Mouse (Mus musculus): ENCODE results near the gene Irgc1. TPM values are rescaled to one million over a fixed set of nuclear protein-coding genes. Genes with fewer than 3 reads are reported as not detected.
A peak's percentile ranks its signal among the peaks of the same experiment; 100 is the strongest.

The Irgc1 gene
- polyA plus RNA-seq, 1 experiment: not detected

DNA sequence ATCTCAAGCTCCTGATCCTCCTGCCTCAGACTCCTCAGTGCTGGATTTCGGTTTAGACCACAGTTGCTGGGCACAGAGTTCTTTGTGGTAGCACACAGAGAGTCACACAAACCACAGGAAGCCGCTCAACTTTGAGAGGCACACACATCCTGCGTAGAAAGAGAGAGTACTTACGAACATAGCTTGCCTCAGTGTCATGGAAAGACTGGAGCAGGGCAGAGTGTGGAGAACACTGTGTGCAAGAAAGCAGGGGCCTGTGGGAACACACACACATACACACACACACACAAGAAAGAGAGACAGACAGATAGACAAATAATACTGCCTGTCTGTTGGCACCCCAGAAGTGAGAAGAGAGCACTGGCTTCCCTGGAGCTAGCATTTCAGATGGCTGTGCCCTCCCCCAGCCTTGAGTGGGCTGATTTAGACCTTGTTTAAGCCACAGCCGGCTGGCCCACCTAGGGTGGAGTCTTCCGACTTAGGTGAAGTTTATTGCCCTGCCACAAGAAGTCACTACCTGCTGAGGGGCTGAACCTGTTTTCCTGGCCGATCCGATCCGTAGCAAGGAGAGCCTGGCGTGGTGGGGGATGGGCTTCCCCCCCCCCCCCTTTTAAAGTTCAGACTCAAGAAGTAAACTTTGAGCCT is 5.8 kb upstream of the Irgc1 start:
- peaks cover 40% of the 10 kb centered on the region for H3K4me1 ChIP-seq (ENCODE audit: control insufficient read depth, insufficient read depth, low read length)
- no peak overlapping the region for H3K27ac ChIP-seq (ENCODE audit: insufficient read depth, low read depth, low read length)
- TF ChIP-seq CTCF (IDR thresholded peaks at IDR 0.05; ENCODE audit: low read depth, low read length) (no peak), POLR2A (IDR thresholded peaks at IDR 0.05; ENCODE audit: borderline replicate concordance, low read depth, low read length) (no peak)
- no peak overlapping the region for H3K4me3 ChIP-seq (ENCODE audit: insufficient read depth, low read length)

DNA sequence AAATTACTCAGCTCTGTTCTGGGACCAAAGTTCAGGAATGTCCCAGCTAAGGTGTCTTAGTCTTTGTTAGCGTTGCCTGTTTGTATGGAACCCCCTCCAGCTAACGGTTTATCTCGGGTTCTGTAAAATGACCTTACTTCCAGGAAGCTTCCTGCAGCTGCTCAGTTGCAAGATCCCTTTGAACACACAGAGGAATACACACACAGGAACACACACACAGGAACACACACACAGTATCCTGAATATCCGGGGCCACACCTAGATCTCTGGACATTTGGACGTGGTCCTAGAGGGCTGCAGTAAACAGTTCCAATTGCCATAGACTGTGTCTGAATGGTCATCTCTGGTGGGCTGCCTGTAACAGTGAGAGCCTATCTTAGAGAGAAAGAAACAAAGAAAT is 3.6 kb upstream of the Irgc1 start:
- Histone ChIP-seq H3K4me3 (ENCODE audit: insufficient read depth, low read length) (no peak overlapping the region), H3K27ac (ENCODE audit: insufficient read depth, low read depth, low read length) (no peak overlapping the region), H3K4me1 (ENCODE audit: control insufficient read depth, insufficient read depth, low read length) (peaks cover 27% of the 10 kb centered on the region)
- TF ChIP-seq CTCF (IDR thresholded peaks at IDR 0.05; ENCODE audit: low read depth, low read length): no peak
- TF ChIP-seq POLR2A (IDR thresholded peaks at IDR 0.05; ENCODE audit: borderline replicate concordance, low read depth, low read length): no peak

DNA sequence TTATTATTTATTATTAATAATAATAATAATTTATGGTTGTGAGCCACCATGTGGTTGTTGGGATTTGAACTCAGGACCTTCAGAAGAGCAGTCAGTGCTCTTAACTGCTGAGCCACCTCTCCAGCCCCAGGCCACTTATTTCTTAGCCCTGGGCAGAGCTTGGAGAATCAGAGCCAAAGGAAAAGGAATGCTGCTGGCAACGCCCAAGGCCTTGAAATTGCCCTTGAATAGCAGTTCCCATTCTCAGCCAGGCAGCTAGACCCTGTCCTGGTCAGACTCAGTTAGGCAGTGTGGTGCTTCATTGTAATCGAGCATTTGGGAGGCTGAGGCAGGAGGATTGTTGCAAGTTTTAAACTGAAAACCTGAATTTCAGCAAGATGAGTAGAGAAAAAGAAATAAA is 2.1 kb upstream of the Irgc1 start:
- Histone ChIP-seq H3K4me3 (ENCODE audit: insufficient read depth, low read length) (no peak overlapping the region), H3K27ac (ENCODE audit: insufficient read depth, low read depth, low read length) (no peak overlapping the region), H3K4me1 (ENCODE audit: control insufficient read depth, insufficient read depth, low read length) (peaks cover 23% of the 10 kb centered on the region)
- TF ChIP-seq CTCF (IDR thresholded peaks at IDR 0.05; ENCODE audit: low read depth, low read length) (no peak), POLR2A (IDR thresholded peaks at IDR 0.05; ENCODE audit: borderline replicate concordance, low read depth, low read length) (no peak)

DNA sequence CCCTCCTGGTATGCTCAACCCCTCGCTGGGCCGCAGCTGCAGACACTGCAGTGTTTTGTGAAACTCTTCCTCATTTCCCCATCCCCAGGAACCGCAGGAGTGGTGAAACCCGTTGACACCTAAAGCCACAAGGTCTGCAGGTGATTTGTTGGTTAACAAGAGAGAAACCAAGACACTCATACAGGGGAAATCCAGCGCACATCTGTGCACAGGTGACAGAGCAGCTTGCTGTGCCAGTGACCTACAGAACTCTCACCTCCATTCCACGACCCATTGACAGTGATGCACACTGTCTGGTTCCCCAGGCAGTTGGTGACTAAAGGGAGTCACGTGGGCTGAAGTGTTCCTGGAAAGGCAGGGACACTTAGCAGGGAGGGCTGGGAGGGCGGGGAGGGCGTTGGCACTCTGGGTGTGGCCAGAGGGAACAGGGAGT is 1.5 kb downstream of the Irgc1 start:
- no peak overlapping the region for H3K27ac ChIP-seq (ENCODE audit: insufficient read depth, low read depth, low read length)
- no peak for TF ChIP-seq POLR2A (IDR thresholded peaks at IDR 0.05; ENCODE audit: borderline replicate concordance, low read depth, low read length)
- TF ChIP-seq CTCF (IDR thresholded peaks at IDR 0.05; ENCODE audit: low read depth, low read length): no peak
- peaks cover 24% of the 10 kb centered on the region for H3K4me1 ChIP-seq (ENCODE audit: control insufficient read depth, insufficient read depth, low read length)
- H3K4me3 ChIP-seq (ENCODE audit: insufficient read depth, low read length): no peak overlapping the region

DNA sequence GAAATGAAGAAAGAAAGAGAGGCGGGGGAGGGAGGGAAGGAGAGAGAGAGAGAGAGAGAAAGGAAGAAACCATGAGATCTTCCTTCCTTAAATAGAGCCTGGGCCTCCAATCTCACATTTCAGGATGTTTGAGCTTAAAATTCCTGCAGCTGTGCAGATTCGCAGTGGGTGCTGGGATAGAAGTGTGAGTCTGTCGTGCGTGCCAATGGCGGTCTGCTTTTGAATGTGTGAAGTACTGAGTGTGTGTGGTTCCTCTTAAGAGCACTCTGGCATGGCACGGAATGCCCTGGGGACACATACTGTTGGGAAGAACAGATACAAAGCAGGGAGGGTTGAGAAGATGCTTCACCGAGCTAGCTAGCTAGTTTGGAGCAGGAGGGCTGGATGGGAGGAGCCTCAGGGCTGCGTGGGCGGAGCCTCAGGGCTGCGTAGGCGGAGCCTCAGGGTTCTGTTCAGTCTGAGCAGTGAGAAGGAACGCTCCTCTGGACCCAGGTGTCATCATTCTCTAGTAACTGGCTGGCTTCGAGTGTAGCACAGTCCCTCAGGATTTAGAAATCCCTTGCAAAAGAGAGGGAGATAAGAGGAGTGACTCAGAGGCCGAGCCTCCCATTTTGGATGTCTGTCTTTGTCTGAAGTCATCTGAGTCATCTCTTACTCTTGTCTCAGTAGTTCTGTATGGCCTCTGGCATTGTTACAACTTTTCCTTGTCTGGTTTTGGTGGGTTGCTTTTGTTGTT is 3.1 kb downstream of the Irgc1 start:
- H3K27ac ChIP-seq (ENCODE audit: insufficient read depth, low read depth, low read length): no peak overlapping the region
- H3K4me1 ChIP-seq (ENCODE audit: control insufficient read depth, insufficient read depth, low read length): peaks cover 30% of the 10 kb centered on the region
- H3K4me3 ChIP-seq (ENCODE audit: insufficient read depth, low read length): no peak overlapping the region
- TF ChIP-seq POLR2A (IDR thresholded peaks at IDR 0.05; ENCODE audit: borderline replicate concordance, low read depth, low read length): no peak
- TF ChIP-seq CTCF (IDR thresholded peaks at IDR 0.05; ENCODE audit: low read depth, low read length): no peak

DNA sequence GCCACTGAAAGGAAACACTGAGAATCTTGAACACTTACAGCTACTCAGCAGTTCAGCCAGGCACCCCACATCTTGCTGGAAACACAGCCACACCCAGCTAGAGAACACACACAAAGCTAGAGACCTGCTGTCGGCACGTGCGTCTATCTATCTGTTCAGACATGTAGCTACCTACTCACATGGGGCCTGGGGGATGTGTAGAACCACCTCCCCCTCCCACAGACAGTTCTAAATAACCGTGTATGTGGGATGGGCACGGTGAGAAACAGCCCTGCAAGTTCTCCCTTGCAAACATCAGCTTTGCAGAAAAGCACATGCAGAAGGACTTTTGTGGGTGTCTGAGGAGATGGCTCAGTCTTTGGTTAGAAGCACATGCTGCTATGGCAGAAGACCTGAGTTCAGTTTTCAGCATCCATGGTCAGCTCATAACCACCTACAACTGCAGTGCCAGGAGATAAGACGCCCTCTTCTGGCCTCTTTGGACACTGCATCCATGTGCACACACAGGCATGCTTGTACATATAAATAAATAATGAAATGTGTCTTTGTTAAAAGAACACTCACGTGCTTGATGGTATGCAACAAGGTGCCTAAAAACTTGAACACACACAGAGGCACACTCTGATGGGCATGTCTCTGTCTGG is 5.3 kb downstream of the Irgc1 start:
- H3K27ac ChIP-seq (ENCODE audit: insufficient read depth, low read depth, low read length): no peak overlapping the region
- H3K4me3 ChIP-seq (ENCODE audit: insufficient read depth, low read length): no peak overlapping the region
- TF ChIP-seq CTCF (IDR thresholded peaks at IDR 0.05; ENCODE audit: low read depth, low read length) (no peak; the same call in 1 of the 2 replicates), POLR2A (IDR thresholded peaks at IDR 0.05; ENCODE audit: borderline replicate concordance, low read depth, low read length) (no peak)
- peaks cover 42% of the 10 kb centered on the region for H3K4me1 ChIP-seq (ENCODE audit: control insufficient read depth, insufficient read depth, low read length)

DNA sequence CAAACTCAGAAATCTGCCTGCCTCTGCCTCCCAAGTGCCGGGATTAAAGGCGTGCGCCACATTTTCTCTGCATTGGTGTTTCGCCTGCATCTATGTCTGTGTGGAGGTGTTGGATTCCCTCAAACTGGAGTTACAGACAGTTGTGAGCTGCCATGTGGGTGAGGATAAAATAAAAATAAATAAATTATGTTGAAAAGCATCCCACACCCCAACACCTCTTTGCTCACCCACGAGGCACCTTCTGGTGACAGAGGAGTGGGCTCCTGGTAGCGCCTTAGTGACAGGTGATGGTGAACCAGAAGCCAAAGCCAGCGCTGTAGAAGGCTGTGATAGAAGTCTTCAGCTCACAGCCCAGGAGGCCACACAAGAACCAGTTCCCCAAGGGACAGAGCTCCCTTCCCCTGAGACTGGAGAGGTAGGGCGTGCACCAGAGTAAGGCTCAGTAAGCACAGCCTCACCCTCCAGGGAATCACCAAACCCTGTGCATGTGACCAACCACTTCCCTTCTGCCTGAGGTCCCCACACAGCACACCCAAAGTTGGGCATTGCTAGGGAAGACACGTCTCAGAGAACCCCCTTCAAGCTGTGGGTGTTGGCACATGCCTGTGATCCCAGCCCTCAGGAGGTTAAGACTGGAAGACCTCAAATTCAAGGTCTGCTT is 6.7 kb downstream of the Irgc1 start:
- no peak overlapping the region for H3K27ac ChIP-seq (ENCODE audit: insufficient read depth, low read depth, low read length)
- H3K4me1 ChIP-seq (ENCODE audit: control insufficient read depth, insufficient read depth, low read length): peaks cover 39% of the 10 kb centered on the region
- no peak overlapping the region for H3K4me3 ChIP-seq (ENCODE audit: insufficient read depth, low read length)
- TF ChIP-seq CTCF (IDR thresholded peaks at IDR 0.05; ENCODE audit: low read depth, low read length) (no peak), POLR2A (IDR thresholded peaks at IDR 0.05; ENCODE audit: borderline replicate concordance, low read depth, low read length) (no peak)

DNA sequence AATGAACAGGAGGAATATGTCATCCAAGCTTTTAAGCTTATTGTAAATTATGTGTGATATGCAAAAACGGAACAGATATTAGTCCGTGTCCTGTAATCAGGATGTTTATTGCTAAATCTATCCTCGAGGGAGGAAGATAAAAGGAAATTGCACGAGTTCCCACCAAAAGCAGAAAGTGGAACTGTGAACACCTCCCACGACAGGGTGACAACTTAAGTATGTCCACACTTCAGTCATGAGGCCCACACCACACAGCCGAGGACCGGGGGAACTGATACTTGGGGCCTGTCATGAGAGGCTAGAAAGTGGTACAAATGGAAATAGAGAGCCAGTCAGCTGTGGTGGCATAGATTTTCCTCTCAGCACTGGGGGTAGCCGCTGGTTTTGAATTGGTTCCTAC is 9.8 kb downstream of the Irgc1 start:
- H3K4me1 ChIP-seq (ENCODE audit: control insufficient read depth, insufficient read depth, low read length): peaks cover 31% of the 10 kb centered on the region
- H3K27ac ChIP-seq (ENCODE audit: insufficient read depth, low read depth, low read length): peak overlapping the region; percentile 55
- no peak overlapping the region for H3K4me3 ChIP-seq (ENCODE audit: insufficient read depth, low read length)
- TF ChIP-seq CTCF (IDR thresholded peaks at IDR 0.05; ENCODE audit: low read depth, low read length) (no peak), POLR2A (IDR thresholded peaks at IDR 0.05; ENCODE audit: borderline replicate concordance, low read depth, low read length) (no peak)

DNA sequence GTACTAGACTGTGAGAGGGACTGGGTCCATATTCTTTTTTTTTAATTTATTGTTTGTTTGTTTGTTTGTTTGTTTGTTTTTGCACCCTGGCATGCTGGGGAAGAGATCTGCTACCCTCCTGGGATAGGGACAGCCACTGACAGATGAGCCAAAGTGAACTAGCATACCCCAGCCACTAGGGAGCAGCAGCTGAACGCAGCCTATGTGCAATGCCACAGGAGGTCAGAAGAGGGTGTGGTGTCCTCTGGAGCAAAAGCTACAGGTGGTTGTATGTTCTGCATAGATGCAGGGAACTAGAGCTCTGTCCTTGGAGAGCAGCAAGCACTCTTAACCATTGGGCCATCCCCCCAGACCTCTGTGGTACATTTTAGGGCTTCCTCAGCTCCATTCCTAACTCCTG is 10.3 kb downstream of the Irgc1 start:
- TF ChIP-seq POLR2A (IDR thresholded peaks at IDR 0.05; ENCODE audit: borderline replicate concordance, low read depth, low read length): no peak
- TF ChIP-seq CTCF (IDR thresholded peaks at IDR 0.05; ENCODE audit: low read depth, low read length): peak; percentile 98
- peak overlapping the region; percentile 55 for H3K27ac ChIP-seq (ENCODE audit: insufficient read depth, low read depth, low read length)

More for the DNA sequence above, 10.3 kb downstream of the Irgc1 start:
- H3K4me3 ChIP-seq (ENCODE audit: insufficient read depth, low read length): no peak overlapping the region
- peaks cover 29% of the 10 kb centered on the region for H3K4me1 ChIP-seq (ENCODE audit: control insufficient read depth, insufficient read depth, low read length)

All from bone marrow macrophage, adult 2 months (primary cell).